Mouse (Mus musculus) heart, embryonic 12.5 days (tissue): ENCODE results near the gene Nipal4. TPM values are rescaled to one million over a fixed set of nuclear protein-coding genes. Genes with fewer than 3 reads are reported as not detected.

Experiments
- ATAC-seq: fragments of 200-750 bp; cut with Nextera tagmentation; 2 replicates; pipeline ENCODE4 v1.8.0; 2017; ENCODE audit warnings: moderate TSS enrichment, moderate library complexity; ENCODE audit not compliant: insufficient number of reproducible peaks, low FRiP score
- H3K27ac ChIP-seq: fragments of 300-500 bp; sonication (generic); 2 replicates; pipeline ENCODE4 v1.5.1; 2016; ENCODE audit warnings: mild to moderate bottlenecking, moderate library complexity; ENCODE audit not compliant: poor library complexity, severe bottlenecking
- H3K27me3 ChIP-seq: fragments of 300-500 bp; sonication (generic); replicated peaks from 2 replicates; pipeline ENCODE4 v1.6.1; 2016; ENCODE audit warnings: mild to moderate bottlenecking, moderate library complexity
- H3K36me3 ChIP-seq: fragments of 300-500 bp; sonication (generic); 2 replicates; pipeline ENCODE4 v1.6.1; 2016; ENCODE audit warnings: mild to moderate bottlenecking, moderate library complexity
- H3K4me1 ChIP-seq: fragments of 300-500 bp; sonication (generic); replicated peaks from 2 replicates; pipeline ENCODE4 v1.6.1; 2016; ENCODE audit warnings: mild to moderate bottlenecking
- H3K4me2 ChIP-seq: fragments of 300-500 bp; sonication (generic); 2 replicates; pipeline ENCODE4 v1.6.1; 2016; ENCODE audit warnings: mild to moderate bottlenecking, moderate library complexity
- H3K4me3 ChIP-seq: fragments of 300-500 bp; sonication (generic); 2 replicates; pipeline ENCODE4 v1.5.1; 2016; ENCODE audit warnings: mild to moderate bottlenecking
- H3K9ac ChIP-seq: fragments of 300-500 bp; sonication (generic); 2 replicates; pipeline ENCODE4 v1.6.1; 2016; ENCODE audit warnings: mild to moderate bottlenecking, moderate library complexity
- H3K9me3 ChIP-seq: fragments of 300-500 bp; sonication (generic); replicated peaks from 2 replicates; pipeline ENCODE4 v1.6.1; 2016; ENCODE audit warnings: mild to moderate bottlenecking, moderate library complexity
- WGBS: fragments of 180-500 bp; shearing (Covaris S2); methylation state at CpG from one replicate; pipeline ENCODE4 v1.1.7; 2016; 5-methylcytosine and 5-hydroxymethylcytosine counted together
- polyA plus RNA-seq: library from polyadenylated mRNA; unstranded; fragments of >200 nt; fragmentation: Nextera tagmentation; extraction: Ambion mirVana; gene quantifications from 2 replicates; pipeline ENCODE4 v1.2.1, GENCODE M21; 2016

Gene Nipal4
- polyA plus RNA-seq, 1 experiment from 2014 or later: 22.9 TPM

DNA sequence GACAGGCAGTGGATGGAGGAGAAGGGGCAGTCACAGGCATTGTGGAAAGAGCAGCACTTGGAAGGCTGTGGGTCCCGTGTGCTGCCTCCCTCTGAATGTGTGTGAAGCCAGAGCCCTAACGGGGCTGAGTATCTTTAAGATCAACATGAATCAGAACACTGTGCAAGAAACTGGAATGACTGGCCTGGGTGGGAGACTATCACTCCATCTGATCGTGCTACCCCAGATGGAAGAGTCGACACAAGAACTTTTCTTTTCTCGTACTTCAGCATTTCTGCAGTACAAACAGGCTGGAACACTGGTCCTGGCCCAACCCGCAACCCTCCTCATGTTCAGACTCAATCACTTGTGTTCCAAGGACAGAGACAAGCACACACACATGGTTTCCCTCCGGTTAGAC, 2.2 kb upstream of the Nipal4 start:
- Histone ChIP-seq H3K27me3 (no peaks in the 10 kb centered on the region), H3K4me1 (peaks cover 15% of the 10 kb centered on the region), H3K9ac (no peak overlapping the region), H3K4me2 (no peak overlapping the region), H3K36me3 (no peaks in the 10 kb centered on the region), H3K27ac (no peak overlapping the region), H3K4me3 (no peak overlapping the region), H3K9me3 (no peaks in the 10 kb centered on the region)
- no peak for ATAC-seq
- WGBS: 86% methylated on average over 7 of the region's 7 CpGs

DNA sequence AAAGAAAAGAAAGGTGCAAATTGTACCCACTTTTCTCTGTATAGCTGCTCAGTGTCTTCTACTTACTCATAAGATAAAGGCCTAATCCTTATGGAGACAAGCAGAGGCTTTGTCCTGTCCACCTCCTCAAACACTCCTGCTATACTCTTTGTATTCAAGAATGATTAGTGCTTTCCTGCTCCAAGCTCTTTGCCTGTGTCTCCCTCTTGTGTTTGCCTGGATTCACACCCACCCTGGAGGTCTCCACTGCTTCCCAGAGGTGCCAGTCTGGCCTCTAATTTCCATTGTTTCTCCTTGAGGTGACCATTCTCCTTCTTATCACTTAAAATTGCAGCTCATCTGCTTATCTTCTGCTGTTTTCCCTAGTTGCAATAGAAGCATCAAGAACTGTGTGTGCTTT, 8.8 kb downstream of the Nipal4 start:
- Histone ChIP-seq H3K9me3 (no peaks in the 10 kb centered on the region), H3K27me3 (no peaks in the 10 kb centered on the region), H3K4me1 (peaks cover 2% of the 10 kb centered on the region; the same call in 1 of the 2 replicates), H3K36me3 (peaks cover 47% of the 10 kb centered on the region), H3K4me2 (no peak overlapping the region), H3K27ac (no peak overlapping the region), H3K9ac (no peak overlapping the region), H3K4me3 (no peak overlapping the region)
- no peak; the same call in 1 of the 2 replicates for ATAC-seq

DNA sequence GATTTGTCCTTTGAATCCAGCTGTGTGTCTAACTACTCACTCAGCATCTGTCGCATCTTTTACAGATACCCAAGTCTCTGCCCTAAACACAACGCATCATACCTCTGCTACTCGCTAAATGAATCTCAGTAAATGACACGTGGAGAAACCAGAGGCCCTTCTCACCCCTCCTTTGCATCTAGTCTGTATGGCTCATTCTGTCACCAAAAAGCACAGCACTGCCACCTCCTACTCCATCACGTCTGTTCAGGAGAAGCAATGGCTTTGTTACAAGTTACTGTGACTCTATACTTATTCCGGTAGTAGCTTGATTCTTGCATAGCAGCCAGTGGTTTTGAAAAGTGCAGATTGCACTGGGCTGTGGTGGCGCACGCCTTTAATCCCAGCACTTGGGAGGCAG, 9.4 kb downstream of the Nipal4 start:
- 81% methylated on average over 8 of the region's 8 CpGs for WGBS
- Histone ChIP-seq H3K27me3 (no peaks in the 10 kb centered on the region), H3K4me2 (no peak overlapping the region), H3K4me1 (peaks cover 2% of the 10 kb centered on the region; the same call in 1 of the 2 replicates), H3K4me3 (no peak overlapping the region), H3K36me3 (peaks cover 47% of the 10 kb centered on the region), H3K9me3 (no peaks in the 10 kb centered on the region), H3K27ac (no peak overlapping the region), H3K9ac (no peak overlapping the region)
- no peak for ATAC-seq

DNA sequence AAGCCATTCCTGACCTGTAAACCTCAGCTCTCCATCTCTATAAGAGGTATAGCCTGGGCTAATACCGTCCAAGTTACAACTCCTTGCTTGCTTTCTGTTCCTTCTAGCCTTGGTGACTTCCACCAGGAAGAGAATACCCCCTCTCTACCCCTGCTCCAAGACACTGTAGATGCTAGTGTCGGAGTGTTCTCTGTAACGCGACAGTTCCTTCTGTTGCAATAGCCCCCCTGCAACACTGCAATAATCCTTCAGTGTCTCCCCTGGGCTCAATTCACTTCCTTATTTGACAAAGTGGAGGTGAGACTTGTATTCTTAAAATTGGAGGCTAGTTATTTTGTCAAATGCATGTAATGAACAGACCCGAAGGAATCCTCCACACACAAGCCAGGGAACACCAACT, 19.7 kb downstream of the Nipal4 start:
- no peak overlapping the region for H3K27ac ChIP-seq
- H3K4me2 ChIP-seq: no peak overlapping the region
- no peaks in the 10 kb centered on the region for H3K9me3 ChIP-seq
- H3K27me3 ChIP-seq: no peaks in the 10 kb centered on the region
- H3K4me1 ChIP-seq: no peaks in the 10 kb centered on the region
- no peak overlapping the region for H3K4me3 ChIP-seq
- ATAC-seq: no peak
- H3K36me3 ChIP-seq: peaks cover 79% of the 10 kb centered on the region
- WGBS: 90% methylated on average over 5 of the region's 5 CpGs
- H3K9ac ChIP-seq: no peak overlapping the region

DNA sequence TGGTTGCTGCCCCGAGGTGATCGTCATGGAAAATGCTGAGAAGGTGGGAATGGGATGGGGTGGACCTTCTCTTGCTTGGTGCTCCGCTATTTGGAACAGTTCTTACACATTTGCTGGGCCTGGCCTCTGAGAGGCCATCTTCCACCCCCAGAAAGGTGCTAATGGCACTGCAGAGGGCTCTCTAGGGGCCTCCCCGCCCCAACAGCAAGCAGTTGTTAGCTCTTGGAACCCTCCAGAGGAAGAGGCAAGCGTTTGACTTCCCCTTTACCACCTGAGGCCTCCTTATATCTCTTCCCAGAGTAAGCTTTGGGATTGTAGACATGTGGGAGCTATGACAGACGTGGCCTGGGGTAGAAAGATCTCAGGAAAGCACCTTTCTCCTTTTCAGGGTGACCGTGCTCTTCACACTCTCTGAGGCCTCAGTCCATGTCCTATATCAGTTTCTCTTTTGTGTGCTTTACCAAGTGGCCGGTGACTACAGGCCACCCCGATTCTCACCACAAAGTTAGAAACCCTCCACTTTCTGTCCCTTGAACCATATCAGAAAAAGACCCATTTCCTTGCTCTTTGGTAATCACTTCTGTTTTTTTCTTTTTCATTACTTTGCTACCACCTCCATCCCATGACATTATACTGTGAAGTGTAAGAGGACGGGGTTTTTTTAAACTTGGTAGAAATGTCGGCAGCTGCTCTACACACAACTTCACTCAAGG, 21.0 kb downstream of the Nipal4 start:
- 88% methylated on average over 11 of the region's 11 CpGs for WGBS

DNA sequence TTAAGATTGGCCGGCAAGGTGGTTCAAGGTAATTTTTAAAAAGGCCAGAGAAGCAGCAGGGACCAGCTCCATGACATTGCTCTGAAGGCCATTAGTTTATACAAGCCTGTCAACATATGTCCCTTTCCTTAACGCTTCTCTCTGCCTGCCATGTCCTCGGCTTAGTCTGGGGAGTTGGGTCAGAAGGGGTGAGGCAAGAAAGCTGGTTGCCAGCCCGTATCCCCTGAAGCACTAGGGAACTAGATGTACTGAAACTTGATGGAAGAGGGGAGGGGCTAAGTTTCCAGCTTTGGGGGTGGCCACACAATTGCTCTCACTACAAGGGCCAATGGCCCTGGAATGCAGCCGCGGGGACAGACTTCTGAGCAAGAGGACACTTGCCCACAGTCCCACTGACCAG, 23.0 kb downstream of the Nipal4 start:
- Histone ChIP-seq H3K4me2 (no peak overlapping the region), H3K4me1 (no peaks in the 10 kb centered on the region), H3K27me3 (no peaks in the 10 kb centered on the region), H3K9ac (no peak overlapping the region), H3K27ac (no peak overlapping the region), H3K9me3 (no peaks in the 10 kb centered on the region), H3K4me3 (no peak overlapping the region), H3K36me3 (peaks cover 84% of the 10 kb centered on the region)
- 84% methylated on average over 6 of the region's 6 CpGs for WGBS
- no peak for ATAC-seq

More for the DNA sequence above, 21.0 kb downstream of the Nipal4 start:
- no peak overlapping the region for H3K4me3 ChIP-seq
- no peaks in the 10 kb centered on the region for H3K27me3 ChIP-seq
- H3K9ac ChIP-seq: no peak overlapping the region
- no peaks in the 10 kb centered on the region for H3K9me3 ChIP-seq
- peaks cover 82% of the 10 kb centered on the region for H3K36me3 ChIP-seq
- 0 out of 2 replicates have a peak overlapping the region, but pooled peaks have one; percentile 22 for H3K27ac ChIP-seq
- no peak overlapping the region for H3K4me2 ChIP-seq
- no peak for ATAC-seq
- H3K4me1 ChIP-seq: no peaks in the 10 kb centered on the region

DNA sequence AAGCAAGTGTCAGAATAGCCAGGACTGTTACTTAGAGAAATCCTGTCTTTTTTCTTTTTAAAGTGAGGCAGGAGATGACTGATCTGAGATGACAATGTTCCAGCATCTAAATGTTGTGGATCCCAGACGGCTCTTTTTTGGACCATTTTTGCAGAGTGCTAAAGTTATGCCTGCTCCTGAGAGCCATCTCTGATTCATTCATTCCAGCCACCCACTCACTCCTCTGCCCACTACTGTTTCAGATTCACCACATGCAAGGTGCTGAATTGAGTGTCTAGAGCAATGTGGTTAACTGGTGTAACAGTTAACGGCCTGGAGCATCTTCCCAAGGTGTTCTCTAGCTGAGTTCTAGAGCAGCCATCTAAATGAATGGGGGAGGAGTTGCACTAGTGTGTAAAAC, 31.4 kb downstream of the Nipal4 start:
- ATAC-seq: no peak
- H3K27me3 ChIP-seq: no peaks in the 10 kb centered on the region
- 0 out of 2 replicates have a peak, but pooled peaks cover 7% of the 10 kb centered on the region for H3K4me1 ChIP-seq
- no peak overlapping the region for H3K4me2 ChIP-seq
- no peak overlapping the region for H3K4me3 ChIP-seq
- H3K9ac ChIP-seq: no peak overlapping the region
- no peak overlapping the region for H3K27ac ChIP-seq
- no peaks in the 10 kb centered on the region for H3K9me3 ChIP-seq
- peaks cover 87% of the 10 kb centered on the region for H3K36me3 ChIP-seq
- WGBS: 82% methylated on average over 2 of the region's 2 CpGs

DNA sequence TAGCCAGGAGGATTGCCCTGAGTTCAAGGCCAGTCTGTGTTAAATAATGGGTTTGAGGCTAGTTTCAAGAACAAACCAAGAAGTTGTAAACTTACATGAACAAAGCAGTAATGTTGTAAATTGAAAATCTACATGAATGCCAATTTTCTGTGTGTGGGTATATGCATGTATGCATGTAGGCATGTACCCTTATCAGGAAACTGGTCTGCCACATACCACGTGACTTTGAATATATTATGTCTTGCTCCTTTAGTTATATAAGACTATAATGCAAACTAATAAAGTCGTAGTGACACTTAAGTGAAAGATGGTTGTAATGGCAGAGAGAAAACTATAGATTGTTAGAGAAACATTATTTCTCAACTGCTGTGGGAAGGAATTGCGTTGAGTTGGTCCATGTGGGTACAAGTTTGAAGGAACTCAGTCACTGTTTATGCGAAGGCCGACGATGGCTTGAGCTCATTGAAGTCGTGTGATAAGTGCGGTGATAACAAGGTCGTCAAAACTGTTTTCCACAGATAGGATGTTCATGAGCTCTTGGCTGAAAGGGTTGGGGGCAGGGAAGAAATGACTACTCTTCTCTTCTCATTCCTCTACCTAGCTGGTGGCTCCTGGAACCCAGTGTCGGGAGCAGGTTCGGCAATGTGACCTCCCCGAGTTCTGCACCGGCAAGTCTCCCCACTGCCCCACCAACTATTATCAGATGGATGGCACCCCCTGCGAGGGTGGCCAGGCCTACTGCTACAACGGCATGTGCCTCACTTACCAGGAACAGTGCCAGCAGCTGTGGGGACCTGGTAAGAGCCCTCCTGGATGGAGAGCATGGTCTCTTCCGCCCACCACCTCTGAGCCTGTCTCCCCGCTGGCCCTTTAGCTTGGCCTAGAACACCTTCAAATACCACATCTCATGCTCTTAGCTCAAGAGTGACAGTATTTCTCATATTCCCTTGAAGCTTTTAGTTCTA, 35.0 kb downstream of the Nipal4 start:
- Histone ChIP-seq H3K36me3 (peaks cover 83% of the 10 kb centered on the region), H3K27me3 (no peaks in the 10 kb centered on the region), H3K9me3 (no peaks in the 10 kb centered on the region), H3K4me2 (no peak overlapping the region), H3K4me1 (peaks cover 12% of the 10 kb centered on the region), H3K27ac (no peak overlapping the region), H3K4me3 (no peak overlapping the region), H3K9ac (no peak overlapping the region)
- no peak for ATAC-seq
- 66% methylated on average over 17 of the region's 17 CpGs for WGBS

DNA sequence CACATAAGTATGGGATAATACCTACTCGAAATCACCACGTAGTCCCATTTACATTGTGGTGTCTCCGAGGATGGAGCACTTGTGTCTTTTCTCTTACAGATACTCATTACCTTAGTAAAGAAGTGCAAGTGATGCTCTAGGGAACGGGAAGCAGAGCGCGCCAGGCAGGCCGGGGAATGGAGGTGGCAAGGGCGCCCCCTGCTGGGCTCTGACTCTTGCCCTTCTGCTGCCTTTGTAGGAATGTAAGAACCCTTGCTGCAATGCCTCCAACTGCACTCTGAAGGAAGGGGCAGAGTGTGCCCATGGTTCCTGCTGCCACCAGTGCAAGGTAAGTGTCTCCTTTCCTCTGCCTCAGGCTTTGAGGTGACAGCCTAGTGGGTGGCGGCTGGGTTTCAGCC, 37.8 kb downstream of the Nipal4 start:
- H3K9ac ChIP-seq: 0 out of 2 replicates have a peak overlapping the region, but pooled peaks have one; percentile 7
- 64% methylated on average over 9 of the region's 9 CpGs for WGBS
- H3K4me1 ChIP-seq: peaks cover 12% of the 10 kb centered on the region
- no peaks in the 10 kb centered on the region for H3K27me3 ChIP-seq
- no peak overlapping the region for H3K27ac ChIP-seq
- H3K4me3 ChIP-seq: no peak overlapping the region
- ATAC-seq: no peak
- no peaks in the 10 kb centered on the region for H3K9me3 ChIP-seq
- H3K36me3 ChIP-seq: peaks cover 80% of the 10 kb centered on the region
- H3K4me2 ChIP-seq: no peak overlapping the region

DNA sequence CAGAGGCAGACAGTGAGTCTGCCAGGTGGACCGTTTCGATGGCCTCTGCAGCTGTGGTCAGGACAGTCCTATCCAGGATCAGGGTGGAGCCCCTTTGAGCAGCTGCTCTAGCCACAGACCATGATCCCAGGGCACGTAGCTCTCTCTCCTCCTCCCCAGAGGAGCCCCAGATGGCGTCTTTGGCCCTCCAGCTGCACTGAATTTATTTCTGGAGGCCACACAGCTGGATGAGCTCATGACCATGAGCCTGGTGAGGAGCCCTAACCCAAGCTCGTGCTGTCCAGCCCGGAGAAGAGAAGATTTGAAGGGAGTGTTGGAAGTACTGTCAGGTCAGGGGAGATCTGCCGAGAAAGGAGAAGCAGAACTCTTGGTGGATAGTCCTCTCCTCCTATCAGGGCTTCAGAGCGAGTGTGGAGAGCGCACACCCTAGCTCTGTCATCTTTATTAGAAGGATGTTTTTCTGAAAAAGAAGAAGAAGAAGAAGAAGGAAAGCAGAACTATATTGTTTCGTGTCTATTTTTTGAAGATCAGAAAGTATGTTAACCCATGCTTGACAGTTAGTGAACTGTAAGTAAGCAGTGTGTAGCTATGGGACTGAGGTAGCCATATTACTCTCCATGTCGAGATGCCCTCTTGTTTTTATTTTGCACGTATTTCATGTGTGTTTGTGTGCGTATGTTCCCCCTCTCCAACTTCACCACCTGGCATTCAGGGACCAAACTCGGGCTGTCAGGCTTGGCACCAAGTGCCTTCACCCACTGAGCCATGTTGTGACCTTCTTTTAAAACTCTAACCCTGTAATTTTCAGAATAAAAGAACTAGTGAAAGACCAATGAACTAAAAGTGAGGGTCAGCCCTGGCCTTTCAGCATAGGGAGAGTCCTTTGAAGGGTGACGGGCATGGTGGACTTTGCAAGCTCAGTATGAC, 38.4 kb downstream of the Nipal4 start:
- Histone ChIP-seq H3K27ac (no peak overlapping the region), H3K4me1 (peaks cover 12% of the 10 kb centered on the region), H3K9me3 (no peaks in the 10 kb centered on the region), H3K9ac (no peak overlapping the region), H3K36me3 (peaks cover 82% of the 10 kb centered on the region), H3K27me3 (no peaks in the 10 kb centered on the region), H3K4me3 (no peak overlapping the region), H3K4me2 (no peak overlapping the region)
- 75% methylated on average over 15 of the region's 15 CpGs for WGBS
- peak; percentile 15; the same call in 1 of the 2 replicates for ATAC-seq
